Mouse (Mus musculus) limb, embryonic 10.5 days (tissue): Measurements from ENCODE around the gene Fam234a. TPM values are rescaled to one million over a fixed set of nuclear protein-coding genes. Genes with fewer than 3 reads are reported as not detected.
A peak's percentile ranks its signal among the peaks of the same experiment; 100 is the strongest.

Experiments used
- DNase-seq: peaks from one replicate; pipeline ENCODE4 v3.0.0-alpha.2; 2017; ENCODE audit warnings: low spot score
- H3K27ac ChIP-seq: fragments of 300-500 bp; sonication (generic); 2 replicates; pipeline ENCODE4 v1.5.1; 2016; ENCODE audit warnings: mild to moderate bottlenecking
- H3K27me3 ChIP-seq: fragments of 300-500 bp; sonication (generic); 2 replicates; pipeline ENCODE4 v1.6.1; 2016; ENCODE audit warnings: low read depth, mild to moderate bottlenecking; ENCODE audit not compliant: poor library complexity, severe bottlenecking
- H3K36me3 ChIP-seq: fragments of 300-500 bp; sonication (generic); 2 replicates; pipeline ENCODE4 v1.6.1; 2016; ENCODE audit warnings: mild to moderate bottlenecking, moderate library complexity
- H3K4me1 ChIP-seq: fragments of 300-500 bp; sonication (generic); 2 replicates; pipeline ENCODE4 v1.6.1; 2016
- H3K4me3 ChIP-seq: fragments of 300-500 bp; sonication (generic); 2 replicates; pipeline ENCODE4 v1.5.1; 2016; ENCODE audit warnings: mild to moderate bottlenecking, moderate library complexity
- H3K9me3 ChIP-seq: fragments of 300-500 bp; sonication (generic); replicated peaks from 2 replicates; pipeline ENCODE4 v1.6.1; 2016; ENCODE audit warnings: mild to moderate bottlenecking
- WGBS: fragments of 180-500 bp; shearing (Covaris S2); methylation state at CpG from one replicate; pipeline ENCODE4 v1.1.7; 2016; 5-methylcytosine and 5-hydroxymethylcytosine counted together
- polyA plus RNA-seq: library from polyadenylated mRNA; unstranded; fragments of >200 nt; fragmentation: Nextera tagmentation; extraction: Ambion mirVana; gene quantifications from 2 replicates; pipeline ENCODE4 v1.2.1, GENCODE M21; 2016

Fam234a gene
- polyA plus RNA-seq, 1 experiment from 2014 or later = 28.0 TPM

GRCm38 (mm10) chr17:26251886-26252538 lies 8.0 kb upstream of the Fam234a start:
- Histone ChIP-seq H3K27me3 (no peaks in the 10 kb centered on the region), H3K4me3 (peak overlapping the region; percentile 73), H3K27ac (peak overlapping the region; percentile 93; the same call in 1 of the 2 replicates), H3K9me3 (no peaks in the 10 kb centered on the region), H3K36me3 (peaks cover 28% of the 10 kb centered on the region), H3K4me1 (peaks cover 13% of the 10 kb centered on the region)
- DNase-seq = no peak
- WGBS = 61% methylated on average over 4 of the region's 4 CpGs

- Histone ChIP-seq H3K36me3 (no peaks in the 10 kb centered on the region), H3K27ac (peak overlapping the region; percentile 81), H3K9me3 (no peaks in the 10 kb centered on the region), H3K4me1 (peaks cover 12% of the 10 kb centered on the region; the same call in 1 of the 2 replicates), H3K4me3 (peak overlapping the region; percentile 73), H3K27me3 (no peaks in the 10 kb centered on the region)
- no peak for DNase-seq
- under 1% methylated on average over 32 of the region's 32 CpGs for WGBS
These were observed 456 bp downstream of the Fam234a start for GRCm38 (mm10) chr17:26243471-26244100.

GRCm38 (mm10) chr17:26240990-26241389 lies 3.1 kb downstream of the Fam234a start:
- Histone ChIP-seq H3K36me3 (no peaks in the 10 kb centered on the region), H3K27me3 (no peaks in the 10 kb centered on the region), H3K4me1 (peaks cover 18% of the 10 kb centered on the region), H3K27ac (no peak overlapping the region), H3K4me3 (no peak overlapping the region), H3K9me3 (no peaks in the 10 kb centered on the region)
- 78% methylated on average over 6 of the region's 6 CpGs for WGBS
- DNase-seq = no peak

GRCm38 (mm10) chr17:26240120-26240790 lies 3.8 kb downstream of the Fam234a start:
- H3K27me3 ChIP-seq = no peaks in the 10 kb centered on the region
- H3K27ac ChIP-seq = no peak overlapping the region
- no peaks in the 10 kb centered on the region for H3K36me3 ChIP-seq
- 89% methylated on average over 6 of the region's 6 CpGs for WGBS
- H3K4me1 ChIP-seq = peaks cover 26% of the 10 kb centered on the region
- H3K9me3 ChIP-seq = no peaks in the 10 kb centered on the region
- H3K4me3 ChIP-seq = no peak overlapping the region
- no peak for DNase-seq

GRCm38 (mm10) chr17:26239551-26239950 lies 4.5 kb downstream of the Fam234a start:
- Histone ChIP-seq H3K27me3 (no peaks in the 10 kb centered on the region), H3K4me3 (no peak overlapping the region), H3K4me1 (peaks cover 30% of the 10 kb centered on the region), H3K27ac (no peak overlapping the region), H3K9me3 (no peaks in the 10 kb centered on the region), H3K36me3 (no peaks in the 10 kb centered on the region)
- DNase-seq = no peak
- 71% methylated on average over 2 of the region's 2 CpGs for WGBS

GRCm38 (mm10) chr17:26237667-26238066 lies 6.4 kb downstream of the Fam234a start:
- H3K9me3 ChIP-seq = no peaks in the 10 kb centered on the region
- WGBS = 90% methylated on average over 10 of the region's 10 CpGs
- H3K36me3 ChIP-seq = no peaks in the 10 kb centered on the region
- no peak overlapping the region for H3K4me3 ChIP-seq
- H3K27me3 ChIP-seq = no peaks in the 10 kb centered on the region
- peaks cover 19% of the 10 kb centered on the region for H3K4me1 ChIP-seq
- H3K27ac ChIP-seq = no peak overlapping the region
- DNase-seq = no peak

- WGBS = 72% methylated on average over 13 of the region's 13 CpGs
- peak overlapping the region; percentile 23; the same call in 1 of the 2 replicates for H3K27ac ChIP-seq
- DNase-seq = no peak
- H3K4me1 ChIP-seq = peaks cover 20% of the 10 kb centered on the region
- no peaks in the 10 kb centered on the region for H3K27me3 ChIP-seq
- H3K36me3 ChIP-seq = no peaks in the 10 kb centered on the region
- no peaks in the 10 kb centered on the region for H3K9me3 ChIP-seq
- no peak overlapping the region for H3K4me3 ChIP-seq
These were observed 8.8 kb downstream of the Fam234a start for GRCm38 (mm10) chr17:26235077-26235815.

- Histone ChIP-seq H3K27ac (no peak overlapping the region), H3K9me3 (no peaks in the 10 kb centered on the region), H3K4me3 (no peak overlapping the region), H3K36me3 (no peaks in the 10 kb centered on the region), H3K27me3 (no peaks in the 10 kb centered on the region), H3K4me1 (peaks cover 20% of the 10 kb centered on the region)
- DNase-seq = no peak
- 96% methylated on average over 8 of the region's 8 CpGs for WGBS
These were observed 9.7 kb downstream of the Fam234a start for GRCm38 (mm10) chr17:26234386-26234785.

- Histone ChIP-seq H3K4me1 (peaks cover 20% of the 10 kb centered on the region), H3K27ac (no peak overlapping the region), H3K27me3 (no peaks in the 10 kb centered on the region), H3K9me3 (no peaks in the 10 kb centered on the region), H3K36me3 (no peaks in the 10 kb centered on the region), H3K4me3 (no peak overlapping the region)
- no peak for DNase-seq
- 70% methylated on average over 8 of the region's 8 CpGs for WGBS
These were observed 11.2 kb downstream of the Fam234a start for GRCm38 (mm10) chr17:26232863-26233262.

GRCm38 (mm10) chr17:26231156-26231555 lies 12.9 kb downstream of the Fam234a start:
- DNase-seq = no peak
- no peaks in the 10 kb centered on the region for H3K9me3 ChIP-seq
- no peak overlapping the region for H3K4me3 ChIP-seq
- WGBS = 93% methylated on average over 5 of the region's 5 CpGs
- no peaks in the 10 kb centered on the region for H3K27me3 ChIP-seq
- H3K4me1 ChIP-seq = peaks cover 15% of the 10 kb centered on the region
- no peaks in the 10 kb centered on the region for H3K36me3 ChIP-seq
- no peak overlapping the region for H3K27ac ChIP-seq

GRCm38 (mm10) chr17:26229776-26230175 lies 14.3 kb downstream of the Fam234a start:
- no peak overlapping the region for H3K4me3 ChIP-seq
- H3K36me3 ChIP-seq = no peaks in the 10 kb centered on the region
- H3K4me1 ChIP-seq = peaks cover 2% of the 10 kb centered on the region; the same call in 1 of the 2 replicates
- H3K9me3 ChIP-seq = no peaks in the 10 kb centered on the region
- DNase-seq = no peak
- WGBS = 95% methylated on average over 5 of the region's 5 CpGs
- no peaks in the 10 kb centered on the region for H3K27me3 ChIP-seq
- no peak overlapping the region for H3K27ac ChIP-seq

GRCm38 (mm10) chr17:26225150-26225549 lies 18.9 kb downstream of the Fam234a start:
- no peaks in the 10 kb centered on the region for H3K9me3 ChIP-seq
- WGBS = 85% methylated on average over 12 of the region's 12 CpGs
- no peaks in the 10 kb centered on the region for H3K36me3 ChIP-seq
- H3K27me3 ChIP-seq = no peaks in the 10 kb centered on the region
- no peak for DNase-seq
- H3K27ac ChIP-seq = no peak overlapping the region
- H3K4me1 ChIP-seq = no peaks in the 10 kb centered on the region
- no peak overlapping the region for H3K4me3 ChIP-seq
